Mouse (Mus musculus): ENCODE measurements around the gene Kcnip3. TPM values are rescaled to one million over a fixed set of nuclear protein-coding genes. Genes with fewer than 3 reads are reported as not detected.

Kcnip3 gene
- total and polyA plus RNA-seq, 3 experiments = 0.22 TPM; not detected in 2

DNA sequence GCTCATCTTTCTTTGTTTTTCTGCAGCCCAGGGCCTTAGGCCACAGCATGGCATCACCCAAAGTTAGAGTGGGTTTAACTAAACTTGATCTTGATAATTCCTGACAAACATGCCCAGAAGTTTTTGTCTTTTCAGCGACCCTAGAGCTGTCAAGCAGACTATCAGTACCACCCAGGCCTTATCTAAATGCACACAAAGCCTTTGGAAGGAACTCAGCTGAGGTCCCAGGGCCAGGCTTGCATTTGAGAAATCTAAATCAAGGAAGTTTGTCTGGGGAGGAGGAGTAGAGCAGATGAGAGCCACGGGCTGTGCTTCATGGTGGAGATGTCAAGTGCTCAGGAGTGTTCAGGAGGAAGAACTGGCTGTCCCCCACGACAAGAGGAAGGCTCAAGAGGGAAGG lies 75.0 kb downstream of the Kcnip3 start:
- no peak overlapping the region for H3K4me3 ChIP-seq (ENCODE audit: control insufficient read depth in 1 of 2, insufficient read depth in 1 of 2, low read depth in 2 of 2, low read length in 2 of 2)
- H3K9me3 ChIP-seq (replicated peaks; ENCODE audit: insufficient read depth, low read length) = no peaks in the 10 kb centered on the region
- H3K9ac ChIP-seq (ENCODE audit: control insufficient read depth, low read depth, low read length, poor library complexity, severe bottlenecking) = no peak overlapping the region
- H3K4me1 ChIP-seq (ENCODE audit: control insufficient read depth in 1 of 2, insufficient read depth in 2 of 2, low read length in 2 of 2) = peaks cover 6 to 39% of the 10 kb centered on the region in 2 experiments
- DNase-seq (ENCODE audit: low read depth, low spot score) = peak; percentile 58
- no peak for TF ChIP-seq NELFE (IDR thresholded peaks at IDR 0.05; ENCODE audit: low read depth, low read length)
- peak; percentile 60 for TF ChIP-seq RCOR1 (IDR thresholded peaks at IDR 0.05; ENCODE audit: low read depth, low read length)
- TF ChIP-seq SIN3A (IDR thresholded peaks at IDR 0.05; ENCODE audit: low read length) = peak; percentile 54
- peak; percentile 36 for TF ChIP-seq TAL1 (IDR thresholded peaks at IDR 0.05; ENCODE audit: low read length)
- peak; percentile 62 to 68; a peak in 3 of 4 replicates for TF ChIP-seq EP300 (IDR thresholded peaks at IDR 0.05; ENCODE audit: low read depth in 1 of 2, low read length in 2 of 2)
- TF ChIP-seq GABPA (IDR thresholded peaks at IDR 0.05; ENCODE audit: low read depth, low read length) = no peak
- no peak for TF ChIP-seq HCFC1 (IDR thresholded peaks at IDR 0.05; ENCODE audit: low read depth, low read length)
- no peak for TF ChIP-seq KAT2A (conservative IDR thresholded peaks at IDR 0.05; ENCODE audit: low read depth, low read length)
- no peak for TF ChIP-seq CTCF (IDR thresholded peaks at IDR 0.05 in 2 of 3, conservative IDR thresholded peaks at IDR 0.05 in 1 of 3; ENCODE audit: control insufficient read depth in 1 of 3, insufficient read depth in 1 of 3, low read depth in 2 of 3, low read length in 3 of 3, poor library complexity in 1 of 3, severe bottlenecking in 1 of 3)
- TF ChIP-seq ZNF384 (IDR thresholded peaks at IDR 0.05; ENCODE audit: low read depth, low read length) = no peak
- TF ChIP-seq TCF12 (IDR thresholded peaks at IDR 0.05; ENCODE audit: low read depth, low read length) = peak; percentile 74
- TF ChIP-seq CHD1 (IDR thresholded peaks at IDR 0.05; ENCODE audit: low read depth, low read length) = no peak
- TF ChIP-seq ZC3H11A (IDR thresholded peaks at IDR 0.05; ENCODE audit: low read depth, low read length) = no peak
- TF ChIP-seq MAFK (IDR thresholded peaks at IDR 0.05; ENCODE audit: borderline replicate concordance, low read depth, low read length) = no peak
- TF ChIP-seq MAX (IDR thresholded peaks at IDR 0.05; ENCODE audit: low read length) = no peak; the same call in 1 of the 2 replicates
- no peak for TF ChIP-seq MYB (IDR thresholded peaks at IDR 0.05; ENCODE audit: low read depth, low read length)
- no peak for TF ChIP-seq MYC (IDR thresholded peaks at IDR 0.05; ENCODE audit: low read depth, low read length)
- TF ChIP-seq ETS1 (IDR thresholded peaks at IDR 0.05; ENCODE audit: low read depth, low read length) = peak; percentile 66
- no peak for TF ChIP-seq MEF2A (IDR thresholded peaks at IDR 0.05; ENCODE audit: extremely low read depth, insufficient replicate concordance, low read depth, low read length, poor library complexity, severe bottlenecking)
- no peak for TF ChIP-seq USF1 (IDR thresholded peaks at IDR 0.05; ENCODE audit: low read depth, low read length)
- no peak for TF ChIP-seq POLR2AphosphoS2 (IDR thresholded peaks at IDR 0.05; ENCODE audit: low read length)
- TF ChIP-seq USF2 (IDR thresholded peaks at IDR 0.05; ENCODE audit: borderline replicate concordance in 1 of 2, insufficient read depth in 1 of 2, low read depth in 1 of 2, low read length in 2 of 2) = no peak
- TF ChIP-seq ELF1 (IDR thresholded peaks at IDR 0.05; ENCODE audit: low read depth, low read length) = no peak
- TF ChIP-seq MXI1 (IDR thresholded peaks at IDR 0.05; ENCODE audit: low read depth, low read length) = peak; percentile 29; the same call in 1 of the 2 replicates
- TF ChIP-seq POLR2AphosphoS5 (IDR thresholded peaks at IDR 0.05; ENCODE audit: borderline replicate concordance, low read depth, low read length) = no peak
- TF ChIP-seq BHLHE40 (IDR thresholded peaks at IDR 0.05; ENCODE audit: borderline replicate concordance, low read depth, low read length) = no peak
- no peak for TF ChIP-seq CHD2 (IDR thresholded peaks at IDR 0.05; ENCODE audit: low read length)
- TF ChIP-seq GATA1 (IDR thresholded peaks at IDR 0.05; ENCODE audit: low read depth, low read length) = peak; percentile 74
- TF ChIP-seq ZMIZ1 (IDR thresholded peaks at IDR 0.05; ENCODE audit: low read depth, low read length) = no peak
- TF ChIP-seq MAZ (IDR thresholded peaks at IDR 0.05; ENCODE audit: low read depth, low read length) = 0 out of 2 replicates have a peak, but pooled peaks have one; percentile 16
- no peak for TF ChIP-seq ZKSCAN1 (IDR thresholded peaks at IDR 0.05; ENCODE audit: low read depth, low read length)
- H3K79me2 ChIP-seq (ENCODE audit: control insufficient read depth, insufficient read depth, low read length, poor library complexity) = peaks cover 5% of the 10 kb centered on the region
- H3K36me3 ChIP-seq (ENCODE audit: control insufficient read depth in 1 of 2, insufficient read depth in 2 of 2, low read length in 2 of 2) = peaks cover 0 to 9% of the 10 kb centered on the region in 2 experiments; a peak in 2 of 4 replicates
- H3K27me3 ChIP-seq (ENCODE audit: control insufficient read depth in 1 of 2, insufficient read depth in 2 of 2, low read length in 2 of 2) = no peaks in the 10 kb centered on the region
- no peak overlapping the region for H3K27ac ChIP-seq (ENCODE audit: control insufficient read depth, low read depth, low read length)

All from MEL (cell line).